Mouse (Mus musculus): ENCODE data around the gene Ticam1.
"Not testable (repeated sequence)": the region's sequence is repeated elsewhere in the genome, so short reads cannot be mapped to it uniquely, and the experiment has no call there.

Ticam1 gene

GRCm38 (mm10) chr17:56262645-56263094 lies 13.9 kb downstream of the Ticam1 start:
- no peak for DNase-seq

DNA sequence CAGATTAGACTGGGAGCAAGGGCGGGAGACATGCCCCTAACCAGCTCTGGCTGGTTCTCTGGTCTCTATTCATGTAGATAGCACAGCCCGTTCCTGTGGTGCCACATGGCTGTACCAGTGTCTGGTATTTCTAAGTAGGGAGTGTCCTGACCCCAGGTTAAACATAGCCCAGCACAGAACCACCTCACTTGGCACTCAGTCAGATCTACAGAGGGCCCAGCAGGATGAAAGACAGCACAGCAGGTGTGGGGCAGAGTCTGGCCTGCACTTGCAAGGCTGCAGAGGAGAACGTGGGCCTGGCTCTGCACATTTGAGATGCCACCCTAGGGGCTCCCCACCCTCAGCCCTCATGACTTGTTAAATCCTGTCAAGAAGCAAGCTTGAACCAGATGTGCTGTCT lies 15.4 kb downstream of the Ticam1 start:
- no peak for DNase-seq

DNA sequence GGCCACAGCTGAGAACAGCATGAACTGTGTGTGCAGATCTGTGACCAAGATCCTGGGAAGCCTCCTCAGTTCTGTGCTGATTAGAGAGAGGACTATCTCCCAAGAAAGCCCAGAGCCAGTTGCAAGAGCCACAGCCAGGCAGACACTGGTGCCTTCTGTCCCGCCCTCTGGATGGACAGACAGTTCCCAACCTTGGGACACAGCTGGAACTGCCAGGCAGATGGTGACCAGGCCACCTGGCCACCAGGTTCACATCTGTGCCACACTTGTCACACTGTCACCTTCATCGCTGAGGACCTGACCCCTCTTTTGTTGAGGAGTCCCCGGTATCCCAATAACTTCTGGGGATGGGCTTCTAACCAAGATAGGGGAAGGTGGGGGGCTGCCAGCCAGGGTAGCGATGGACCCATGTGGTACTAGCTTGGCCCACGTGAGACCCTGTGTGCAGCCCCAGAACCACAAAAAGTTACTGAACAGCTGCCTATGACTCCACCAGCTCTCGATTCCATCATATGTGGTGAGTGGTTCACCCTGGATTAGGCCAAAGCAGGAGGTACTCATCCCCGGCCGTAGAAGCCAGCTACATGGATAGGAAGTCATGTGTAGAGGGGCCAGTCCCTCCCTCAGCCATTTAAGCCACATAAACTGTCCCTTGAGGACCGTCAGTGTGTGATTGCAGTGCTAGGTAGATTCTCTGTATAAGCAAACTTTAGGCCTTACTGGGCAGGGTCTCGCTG lies 17.1 kb downstream of the Ticam1 start:
- no peak for DNase-seq

DNA sequence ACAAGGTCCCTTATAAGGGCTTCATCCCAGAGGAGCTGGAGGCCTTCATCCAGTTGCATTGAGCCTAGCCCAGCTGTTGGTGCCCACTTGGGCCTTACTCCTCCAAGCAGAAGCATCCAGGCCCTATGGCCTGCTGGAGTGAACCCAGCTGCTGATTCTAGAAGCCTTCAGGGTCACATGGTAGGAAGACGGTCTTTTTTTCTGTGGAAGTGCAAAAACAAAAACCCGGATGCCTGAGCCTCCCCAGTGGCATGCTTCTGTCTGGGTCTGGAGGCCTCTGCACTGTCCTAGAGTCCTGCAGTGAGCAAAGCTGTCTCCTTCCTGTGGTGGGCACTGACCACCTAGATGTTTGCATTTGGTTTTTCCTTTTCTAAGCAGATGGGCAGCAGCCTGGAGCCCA lies 17.8 kb downstream of the Ticam1 start:
- not testable (repeated sequence) for DNase-seq

- not testable (repeated sequence) for DNase-seq
These were observed 18.3 kb downstream of the Ticam1 start for GRCm38 (mm10) chr17:56258269-56258668.

GRCm38 (mm10) chr17:56257181-56257894 lies 19.2 kb downstream of the Ticam1 start:
- peak; percentile 49 for DNase-seq

GRCm38 (mm10) chr17:56256239-56256881 lies 20.2 kb downstream of the Ticam1 start, which contains the start of gene Fem1a:
Fem1a (plus strand) TSS chr17:56256810.
- peak; percentile 93 for DNase-seq

DNA sequence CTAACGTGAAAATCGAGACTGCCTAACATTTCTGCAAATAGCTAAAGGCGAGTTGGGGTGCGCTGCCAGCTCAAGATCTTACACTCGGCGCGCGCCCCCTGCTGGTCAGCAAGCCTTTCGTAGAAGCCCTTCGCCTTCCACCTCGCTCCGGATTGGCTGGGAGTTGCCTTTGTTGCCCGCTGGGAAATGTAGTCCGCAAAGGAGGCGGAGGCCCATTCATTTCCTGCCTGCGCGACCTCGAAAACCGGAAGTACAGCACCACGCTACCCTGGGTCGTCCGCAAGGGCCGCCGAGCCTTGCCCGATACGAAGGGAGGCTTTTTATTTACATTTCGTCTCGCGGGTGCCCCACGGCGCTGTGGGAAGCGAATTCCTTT lies 20.7 kb downstream of the Ticam1 start:
- DNase-seq, result peak; percentile 99

- DNase-seq, result peak; percentile 64
These were observed 21.2 kb downstream of the Ticam1 start for GRCm38 (mm10) chr17:56255429-56255828.

DNA sequence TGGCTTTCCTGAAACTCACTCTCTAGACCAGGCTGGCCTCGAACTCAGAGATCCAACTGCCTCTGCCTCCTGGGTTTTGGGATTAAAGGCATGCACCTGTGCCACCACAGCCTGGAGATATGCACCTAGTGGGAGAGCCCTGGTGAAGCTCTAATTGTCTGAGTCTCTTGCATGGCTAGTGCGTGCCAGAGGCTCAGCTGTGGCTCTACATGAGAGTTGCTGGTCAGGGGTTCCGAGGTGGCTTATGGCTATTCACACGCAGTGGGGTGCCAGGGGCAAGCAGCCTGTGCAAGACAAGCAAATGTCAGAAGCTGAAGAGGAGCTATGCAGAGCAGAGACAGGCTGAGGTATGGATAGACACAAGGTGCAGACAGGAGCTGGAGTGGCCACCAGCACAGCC lies 21.9 kb downstream of the Ticam1 start:
- DNase-seq, result no peak

DNA sequence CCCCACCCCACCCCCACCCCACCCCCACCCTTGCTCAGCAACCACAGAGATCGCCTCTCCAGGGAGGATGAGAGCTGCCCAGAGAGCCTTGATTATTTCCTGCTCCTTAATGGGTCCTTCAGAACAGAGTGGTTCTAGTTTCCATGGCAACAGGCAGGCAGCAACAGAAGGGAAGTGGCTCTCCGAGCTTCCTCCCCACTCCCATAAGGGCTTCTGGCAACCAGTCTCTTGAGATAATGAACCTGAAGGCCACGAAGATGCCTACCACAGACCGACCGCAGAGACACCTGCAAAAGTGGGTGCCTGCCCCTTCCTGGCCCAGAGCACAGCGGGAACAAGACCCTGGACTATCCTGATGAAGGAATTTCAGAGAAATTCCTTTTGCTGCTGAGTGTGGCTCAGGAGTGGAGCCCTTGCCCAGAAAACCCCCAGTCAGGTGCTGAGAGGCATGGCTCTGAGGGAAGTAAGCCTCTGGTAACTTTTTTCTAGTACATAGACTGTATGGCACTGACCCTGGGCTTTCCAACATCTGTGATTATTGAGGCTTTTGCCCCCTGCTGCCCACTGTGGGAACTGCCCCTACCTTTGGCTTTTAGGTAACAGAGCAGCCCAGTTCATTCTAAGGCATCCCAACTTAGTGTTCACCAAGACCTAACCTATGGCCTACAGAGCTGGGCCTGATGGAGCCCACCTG lies 25.3 kb downstream of the Ticam1 start:
- DNase-seq, result no peak

DNA sequence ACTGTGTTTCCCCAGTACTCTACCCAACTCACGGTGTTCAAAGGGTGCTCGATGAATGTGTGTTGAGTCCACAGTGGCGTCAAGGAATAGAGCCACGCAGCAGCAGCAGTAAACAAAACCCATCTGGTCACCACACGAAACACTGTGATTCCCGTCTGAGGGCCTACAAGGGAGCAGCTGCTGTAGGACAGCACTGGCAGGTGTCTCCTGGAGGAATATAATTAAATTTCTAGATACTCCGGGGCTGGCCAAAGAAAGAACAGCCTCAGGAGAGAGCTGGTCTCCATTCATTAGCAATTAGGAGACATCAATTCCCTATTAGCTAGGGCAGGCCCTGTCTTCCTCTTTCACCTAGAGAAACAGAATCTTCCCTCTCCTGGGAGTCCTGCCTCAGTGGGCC lies 31.0 kb downstream of the Ticam1 start:
- no peak for DNase-seq

- peak; percentile 87 for DNase-seq
These were observed 34.8 kb downstream of the Ticam1 start for GRCm38 (mm10) chr17:56241541-56242401.

GRCm38 (mm10) chr17:56233818-56234469 lies 42.6 kb downstream of the Ticam1 start:
- peak; percentile 87 for DNase-seq

GRCm38 (mm10) chr17:56233389-56233788 lies 43.2 kb downstream of the Ticam1 start:
- DNase-seq, result peak; percentile 34

- no peak for DNase-seq
These were observed 46.6 kb downstream of the Ticam1 start for GRCm38 (mm10) chr17:56229943-56230342.

DNA sequence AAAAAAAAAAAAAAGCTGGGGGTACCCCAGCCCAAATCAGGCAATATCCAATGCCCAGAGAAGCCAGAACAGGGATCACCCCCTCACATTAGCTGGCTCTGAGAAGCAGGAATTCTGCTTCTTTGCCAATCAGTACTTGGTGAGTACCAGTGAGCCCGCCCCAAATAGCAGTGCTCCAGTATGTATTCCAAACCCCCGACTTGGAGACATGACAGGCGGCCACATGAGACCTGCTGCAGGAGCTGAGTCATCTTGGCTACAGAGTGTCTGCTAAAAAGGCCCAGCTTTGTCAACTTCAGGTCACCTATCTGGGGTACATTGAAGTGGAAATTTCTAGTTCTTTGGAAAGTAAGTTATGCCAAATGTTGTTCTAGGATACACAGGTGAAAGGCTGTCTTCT lies 50.0 kb downstream of the Ticam1 start:
- no peak for DNase-seq

DNA sequence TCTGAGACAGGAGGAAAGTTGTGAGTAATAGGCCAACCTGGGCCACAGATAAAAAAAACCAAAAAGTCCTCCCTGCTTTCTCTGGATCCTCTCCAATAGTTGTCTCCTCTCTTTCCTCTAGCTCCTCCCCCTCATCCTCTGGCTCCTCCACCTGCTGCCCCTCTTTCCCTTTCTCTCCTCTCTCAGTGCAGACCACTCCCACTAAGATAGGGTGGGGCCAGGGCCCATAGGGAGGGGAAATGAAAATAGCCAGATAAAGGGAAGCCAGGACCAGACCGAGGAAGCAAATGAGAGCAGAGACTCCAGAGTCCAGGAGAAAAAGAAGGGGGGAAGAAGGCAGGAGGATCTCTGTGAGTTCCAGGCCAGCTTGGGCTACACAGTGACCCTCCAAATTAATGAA lies 51.7 kb downstream of the Ticam1 start:
- DNase-seq, result no peak

GRCm38 (mm10) chr17:56219805-56220204 lies 56.8 kb downstream of the Ticam1 start:
- no peak for DNase-seq
